Mouse (Mus musculus): Measurements from ENCODE around the gene Kpna6. TPM values are rescaled to one million over a fixed set of nuclear protein-coding genes. Genes with fewer than 3 reads are reported as not detected.

Gene Kpna6
- polyA plus RNA-seq (2014; fragmentation: Illumina TruSeq; extraction: RNeasy Lipid Tissue Mini Kit (QIAGEN cat#74804); ENCODE audit: insufficient read depth, low read depth, low replicate concordance): 10.6 TPM

GRCm38 (mm10) chr4:129672083-129672877, at the start of gene Kpna6:
Kpna6 (minus strand) TSS chr4:129672767.

GRCm38 (mm10) chr4:129696158-129696985, 23.8 kb upstream of the Kpna6 start, which contains the start of gene Tmem39b:
Tmem39b (minus strand) TSS chr4:129696838.

GRCm38 (mm10) chr4:129640638-129641467, 31.7 kb downstream of the Kpna6 start, which contains the start of gene Txlna:
Txlna (minus strand) TSS chr4:129641065.

GRCm38 (mm10) chr4:129623681-129624091, 48.9 kb downstream of the Kpna6 start, which contains the start of gene Ccdc28b:
Ccdc28b (minus strand) TSS chr4:129623947.

GRCm38 (mm10) chr4:129618786-129619691, 53.5 kb downstream of the Kpna6 start, which contains the start of gene Iqcc:
Iqcc (minus strand) TSS chr4:129619099.

GRCm38 (mm10) chr4:129614093-129614492, 58.5 kb downstream of the Kpna6 start, which contains the start of gene Dcdc2b:
Dcdc2b (minus strand) TSS chr4:129614257.

GRCm38 (mm10) chr4:129600233-129601158, 72.1 kb downstream of the Kpna6 start, which contains the start of the genes Eif3i and Tmem234:
Eif3i (minus strand) TSS chr4:129600648.
Tmem234 (plus strand) TSS chr4:129600668.

Other genes with a start within 250 kb of the Kpna6 start
- gene Zbtb8b, start 231.9 kb downstream of the Kpna6 start, polyA plus RNA-seq (2014; fragmentation: Illumina TruSeq; extraction: RNeasy Lipid Tissue Mini Kit (QIAGEN cat#74804); ENCODE audit: insufficient read depth, low read depth, low replicate concordance): 0.13 TPM
- 32.1 TPM for gene Bsdc1, start 211.2 kb downstream of the Kpna6 start, polyA plus RNA-seq (2014; fragmentation: Illumina TruSeq; extraction: RNeasy Lipid Tissue Mini Kit (QIAGEN cat#74804); ENCODE audit: insufficient read depth, low read depth, low replicate concordance)
- gene Tssk3, start 181.7 kb downstream of the Kpna6 start, polyA plus RNA-seq (2014; fragmentation: Illumina TruSeq; extraction: RNeasy Lipid Tissue Mini Kit (QIAGEN cat#74804); ENCODE audit: insufficient read depth, low read depth, low replicate concordance): not detected
- not detected for gene Fam229a, start 181.6 kb downstream of the Kpna6 start, polyA plus RNA-seq (2014; fragmentation: Illumina TruSeq; extraction: RNeasy Lipid Tissue Mini Kit (QIAGEN cat#74804); ENCODE audit: insufficient read depth, low read depth, low replicate concordance)
- gene Marcksl1, start 159.2 kb downstream of the Kpna6 start, polyA plus RNA-seq (2014; fragmentation: Illumina TruSeq; extraction: RNeasy Lipid Tissue Mini Kit (QIAGEN cat#74804); ENCODE audit: insufficient read depth, low read depth, low replicate concordance): 18.3 TPM
- 58.9 TPM for gene Hdac1, start 130.1 kb downstream of the Kpna6 start, polyA plus RNA-seq (2014; fragmentation: Illumina TruSeq; extraction: RNeasy Lipid Tissue Mini Kit (QIAGEN cat#74804); ENCODE audit: insufficient read depth, low read depth, low replicate concordance)
- 12.2 TPM for gene Lck, start 99.1 kb downstream of the Kpna6 start, polyA plus RNA-seq (2014; fragmentation: Illumina TruSeq; extraction: RNeasy Lipid Tissue Mini Kit (QIAGEN cat#74804); ENCODE audit: insufficient read depth, low read depth, low replicate concordance)
- 0.46 TPM for gene Fam167b, start 94.2 kb downstream of the Kpna6 start, polyA plus RNA-seq (2014; fragmentation: Illumina TruSeq; extraction: RNeasy Lipid Tissue Mini Kit (QIAGEN cat#74804); ENCODE audit: insufficient read depth, low read depth, low replicate concordance)
- 182 TPM for gene Eif3i, start 72.1 kb downstream of the Kpna6 start, polyA plus RNA-seq (2014; fragmentation: Illumina TruSeq; extraction: RNeasy Lipid Tissue Mini Kit (QIAGEN cat#74804); ENCODE audit: insufficient read depth, low read depth, low replicate concordance)
- 101 TPM for gene Tmem234, start 72.1 kb downstream of the Kpna6 start, polyA plus RNA-seq (2014; fragmentation: Illumina TruSeq; extraction: RNeasy Lipid Tissue Mini Kit (QIAGEN cat#74804); ENCODE audit: insufficient read depth, low read depth, low replicate concordance)
- gene Dcdc2b, start 58.5 kb downstream of the Kpna6 start, polyA plus RNA-seq (2014; fragmentation: Illumina TruSeq; extraction: RNeasy Lipid Tissue Mini Kit (QIAGEN cat#74804); ENCODE audit: insufficient read depth, low read depth, low replicate concordance): 13.5 TPM
- gene Iqcc, start 53.7 kb downstream of the Kpna6 start, polyA plus RNA-seq (2014; fragmentation: Illumina TruSeq; extraction: RNeasy Lipid Tissue Mini Kit (QIAGEN cat#74804); ENCODE audit: insufficient read depth, low read depth, low replicate concordance): 23.5 TPM
- gene Ccdc28b, start 48.8 kb downstream of the Kpna6 start, polyA plus RNA-seq (2014; fragmentation: Illumina TruSeq; extraction: RNeasy Lipid Tissue Mini Kit (QIAGEN cat#74804); ENCODE audit: insufficient read depth, low read depth, low replicate concordance): 30.3 TPM
- gene Txlna, start 31.7 kb downstream of the Kpna6 start, polyA plus RNA-seq (2014; fragmentation: Illumina TruSeq; extraction: RNeasy Lipid Tissue Mini Kit (QIAGEN cat#74804); ENCODE audit: insufficient read depth, low read depth, low replicate concordance): 19.8 TPM
- gene Tmem39b, start 24.1 kb upstream of the Kpna6 start, polyA plus RNA-seq (2014; fragmentation: Illumina TruSeq; extraction: RNeasy Lipid Tissue Mini Kit (QIAGEN cat#74804); ENCODE audit: insufficient read depth, low read depth, low replicate concordance): 5.7 TPM
- 37.7 TPM for gene Khdrbs1, start 69.5 kb upstream of the Kpna6 start, polyA plus RNA-seq (2014; fragmentation: Illumina TruSeq; extraction: RNeasy Lipid Tissue Mini Kit (QIAGEN cat#74804); ENCODE audit: insufficient read depth, low read depth, low replicate concordance)
- gene Ptp4a2, start 138.5 kb upstream of the Kpna6 start, polyA plus RNA-seq (2014; fragmentation: Illumina TruSeq; extraction: RNeasy Lipid Tissue Mini Kit (QIAGEN cat#74804); ENCODE audit: insufficient read depth, low read depth, low replicate concordance): 145 TPM